Mouse (Mus musculus): ENCODE measurements at regions not wholly inside any gene's neighbourhood (a gene's known extent, or its start where the extent isn't known, plus 50 kb on each side); places are given as distances from the start of the nearest gene placed in this dataset.
A peak's percentile ranks its signal among the peaks of the same experiment; 100 is the strongest.

GRCm38 (mm10) chrX:70820518-70820917 lies 229.5 kb upstream of the Mamld1 start:
- peak in 1 of 2 experiments; percentile 8 for DNase-seq (ENCODE audit: low spot score in 2 of 2)

- DNase-seq (ENCODE audit: low spot score in 2 of 2), result peak in 1 of 2 experiments; percentile 5
Observed at GRCm38 (mm10) chrX:70817771-70818170, 232.3 kb upstream of the Mamld1 start.

GRCm38 (mm10) chrX:70816662-70817061 lies 233.4 kb upstream of the Mamld1 start:
- peak; percentile 2 to 40 for DNase-seq (ENCODE audit: low spot score in 2 of 2)

- no peak for DNase-seq (ENCODE audit: low spot score in 2 of 2)
Observed at GRCm38 (mm10) chrX:70791796-70792195, 258.3 kb upstream of the Mamld1 start.

GRCm38 (mm10) chrX:70762862-70763261 lies 285.9 kb upstream of the Tmem185a start:
- DNase-seq (ENCODE audit: low spot score in 2 of 2), result no peak

- DNase-seq (ENCODE audit: low spot score in 2 of 2), result no peak
Observed at GRCm38 (mm10) chrX:70713004-70713604, 236.1 kb upstream of the Tmem185a start.

- DNase-seq (ENCODE audit: low spot score in 2 of 2), result no peak
Observed at GRCm38 (mm10) chrX:70682194-70682593, 205.2 kb upstream of the Tmem185a start.

- no peak for DNase-seq (ENCODE audit: low spot score in 2 of 2)
Observed at GRCm38 (mm10) chrX:70667092-70667491, 190.1 kb upstream of the Tmem185a start.
